Mouse (Mus musculus): ENCODE data around the gene H60b. TPM values are rescaled to one million over a fixed set of nuclear protein-coding genes. Genes with fewer than 3 reads are reported as not detected.

Gene H60b
- polyA plus RNA-seq, 1 experiment from 2014 or later = 9.9 TPM

DNA sequence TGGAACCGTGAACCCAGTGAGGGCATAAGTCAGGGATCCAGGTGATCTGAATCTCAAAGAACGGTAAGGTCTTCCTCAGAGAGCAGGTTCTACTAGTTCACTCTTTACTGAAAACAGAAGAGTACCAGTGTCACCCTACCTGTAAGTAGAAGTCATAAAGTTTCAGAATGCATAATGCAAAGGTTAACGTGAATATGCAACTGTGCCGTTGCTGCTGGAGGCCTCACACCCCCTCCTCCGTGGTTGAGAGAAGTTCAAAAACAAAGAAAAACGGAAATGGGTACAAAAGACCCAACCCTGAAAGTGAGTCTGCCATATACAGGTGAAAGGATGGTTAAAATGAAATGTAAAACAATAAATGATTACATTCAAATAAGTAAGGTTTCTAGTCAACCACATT is 145.3 kb downstream of the H60b start:
- CTCF ChIA-PET = no interaction called here
- H3K27me3 ChIP-seq = no peaks in the 10 kb centered on the region
- in situ Hi-C loops (cut with MboI; ENCODE audit: low pct_unique_long_range_greater_than_20kb) = no loop called here
- POLR2A ChIA-PET = no interaction called here
- DNase-seq (ENCODE audit: low read depth, low spot score) (no peak), ATAC-seq (no peak)
- no peak for TF ChIP-seq CTCF (IDR thresholded peaks at IDR 0.05)

DNA sequence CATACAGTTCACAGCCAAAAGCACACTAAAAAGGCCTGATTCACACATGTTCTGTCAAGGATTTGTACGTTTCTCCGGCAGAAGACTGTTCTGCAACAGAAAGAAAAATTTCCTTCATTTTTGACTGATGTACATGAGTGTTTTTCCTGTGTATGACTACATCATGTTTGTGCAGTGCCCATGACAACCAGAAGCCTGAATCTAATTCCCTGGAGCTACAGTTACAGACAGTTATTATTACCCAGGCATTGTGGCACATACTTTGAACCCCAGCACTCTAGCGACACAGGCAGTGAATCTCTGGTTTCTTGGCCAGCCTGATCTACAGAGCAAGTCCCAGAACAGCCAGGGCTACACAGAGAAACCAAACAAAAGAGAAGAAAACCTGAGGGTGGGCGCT is 147.4 kb downstream of the H60b start:
- DNase-seq (ENCODE audit: low read depth, low spot score) (no peak), ATAC-seq (no peak)
- CTCF ChIA-PET = no interaction called here
- in situ Hi-C loops (cut with MboI; ENCODE audit: low pct_unique_long_range_greater_than_20kb) = no loop called here
- POLR2A ChIA-PET = no interaction called here
- H3K27me3 ChIP-seq = no peaks in the 10 kb centered on the region
- TF ChIP-seq CTCF (IDR thresholded peaks at IDR 0.05) = no peak

DNA sequence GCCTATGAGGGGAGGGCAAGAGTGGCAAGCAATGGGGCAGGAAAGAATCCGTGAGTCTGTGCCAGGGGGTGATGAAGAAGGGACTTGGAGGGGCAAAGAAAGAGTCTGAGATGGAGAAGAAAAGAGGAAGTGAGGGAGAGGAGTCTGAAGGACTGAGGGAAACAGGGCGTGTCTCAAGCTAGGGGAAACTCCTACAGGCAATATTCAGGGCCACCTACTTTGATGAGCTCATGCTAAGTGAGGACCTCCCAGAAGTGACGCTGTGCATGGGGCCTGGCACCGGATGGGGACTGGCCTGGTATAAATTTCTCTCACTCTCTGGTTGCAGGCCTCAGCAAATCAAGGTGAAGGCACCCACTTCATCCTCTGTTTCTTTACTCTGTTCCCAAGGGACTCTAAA is 148.1 kb downstream of the H60b start:
- in situ Hi-C loops (cut with MboI; ENCODE audit: low pct_unique_long_range_greater_than_20kb) = no loop called here
- no peaks in the 10 kb centered on the region for H3K27me3 ChIP-seq
- ATAC-seq = no peak
- no peak for TF ChIP-seq CTCF (IDR thresholded peaks at IDR 0.05)
- CTCF ChIA-PET = no interaction called here
- DNase-seq (ENCODE audit: low read depth, low spot score) = no peak
- POLR2A ChIA-PET = no interaction called here

DNA sequence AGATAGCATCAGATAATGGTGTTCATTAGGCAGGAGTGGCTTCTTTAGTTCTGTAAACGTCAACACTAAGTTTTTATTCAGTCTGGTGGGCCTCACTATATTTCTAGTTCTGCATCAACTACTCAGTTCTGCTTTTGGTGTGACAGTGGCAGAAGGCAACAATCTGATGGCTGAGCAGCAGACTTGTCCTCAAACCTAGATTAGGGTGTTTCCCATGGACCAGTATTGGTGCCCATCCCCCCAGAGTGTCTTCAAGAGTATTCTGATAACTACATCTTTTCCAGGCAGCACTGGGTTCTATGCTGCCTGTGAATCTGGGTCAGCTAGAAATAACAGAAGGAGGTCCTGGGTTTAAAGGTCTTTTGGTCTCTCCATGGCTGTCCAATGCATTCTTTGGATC is 149.8 kb downstream of the H60b start:
- TF ChIP-seq CTCF (IDR thresholded peaks at IDR 0.05) = no peak
- ChIA-PET CTCF (no interaction called here), POLR2A (no interaction called here)
- in situ Hi-C loops (cut with MboI; ENCODE audit: low pct_unique_long_range_greater_than_20kb) = no loop called here
- DNase-seq (ENCODE audit: low read depth, low spot score) = no peak
- H3K27me3 ChIP-seq = no peaks in the 10 kb centered on the region
- ATAC-seq = no peak

DNA sequence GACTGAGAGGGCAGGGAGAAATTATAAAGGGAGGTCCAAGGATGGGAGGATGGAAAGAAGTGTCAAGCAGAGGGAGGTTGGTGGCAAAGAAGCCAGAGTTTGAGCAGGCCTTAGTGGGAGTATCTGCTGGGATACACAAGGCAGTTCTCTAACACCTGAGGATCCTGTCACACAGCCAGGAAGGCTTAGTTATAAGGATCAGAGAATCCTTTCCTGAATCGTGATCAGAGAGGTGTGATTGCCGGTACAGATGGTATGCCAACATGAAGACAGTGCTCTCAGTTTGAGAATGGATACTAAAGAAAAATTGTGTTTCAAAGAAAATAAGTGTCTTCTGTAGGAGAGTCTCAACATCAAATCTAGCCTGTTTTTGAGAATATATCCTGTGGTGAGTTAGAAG is 164.5 kb downstream of the H60b start:
- POLR2A ChIA-PET = no interaction called here
- DNase-seq (ENCODE audit: low read depth, low spot score) (no peak), ATAC-seq (no peak)
- TF ChIP-seq CTCF (IDR thresholded peaks at IDR 0.05) = no peak
- in situ Hi-C loops (cut with MboI; ENCODE audit: low pct_unique_long_range_greater_than_20kb) = no loop called here
- CTCF ChIA-PET = no interaction called here
- peaks cover 5% of the 10 kb centered on the region for H3K27me3 ChIP-seq

Other genes starting within 250 kb of the H60b start
- not detected for gene 4930444G20Rik, start 90.5 kb upstream of the H60b start, polyA plus RNA-seq (2021)
- gene E030030I06Rik, start 9.3 kb upstream of the H60b start, polyA plus RNA-seq (2021) = 9.3 TPM
- gene Raet1e, start within 50 bp of the H60b start, polyA plus RNA-seq (2021) = 2.1 TPM
- gene Raet1d, start 202.0 kb downstream of the H60b start, polyA plus RNA-seq (2021) = 1.2 TPM

Data from Patski (cell line).